Mouse (Mus musculus) heart, postnatal 36 days (tissue): ENCODE results near the gene Carmil2. TPM values are rescaled to one million over a fixed set of nuclear protein-coding genes. Genes with fewer than 3 reads are reported as not detected.

ENCODE experiments used
- DNase-seq, 2 experiments: peaks; one replicate each; pipeline ENCODE4 v3.0.0; 2021 to 2022
- intact Hi-C: fragments of 180-260 bp; cut with DNase I; formaldehyde crosslinking; loops from one replicate; pipeline ENCODE4 v1.15.1; 2025
- total RNA-seq, 2 experiments: library from RNA; stranded (reverse); gene quantifications; 2 replicates each; pipeline ENCODE4 v1.2.3; 2021

Carmil2 gene
- total RNA-seq, 2 experiments from 2014 or later, result 0.27 to 0.31 TPM

DNA sequence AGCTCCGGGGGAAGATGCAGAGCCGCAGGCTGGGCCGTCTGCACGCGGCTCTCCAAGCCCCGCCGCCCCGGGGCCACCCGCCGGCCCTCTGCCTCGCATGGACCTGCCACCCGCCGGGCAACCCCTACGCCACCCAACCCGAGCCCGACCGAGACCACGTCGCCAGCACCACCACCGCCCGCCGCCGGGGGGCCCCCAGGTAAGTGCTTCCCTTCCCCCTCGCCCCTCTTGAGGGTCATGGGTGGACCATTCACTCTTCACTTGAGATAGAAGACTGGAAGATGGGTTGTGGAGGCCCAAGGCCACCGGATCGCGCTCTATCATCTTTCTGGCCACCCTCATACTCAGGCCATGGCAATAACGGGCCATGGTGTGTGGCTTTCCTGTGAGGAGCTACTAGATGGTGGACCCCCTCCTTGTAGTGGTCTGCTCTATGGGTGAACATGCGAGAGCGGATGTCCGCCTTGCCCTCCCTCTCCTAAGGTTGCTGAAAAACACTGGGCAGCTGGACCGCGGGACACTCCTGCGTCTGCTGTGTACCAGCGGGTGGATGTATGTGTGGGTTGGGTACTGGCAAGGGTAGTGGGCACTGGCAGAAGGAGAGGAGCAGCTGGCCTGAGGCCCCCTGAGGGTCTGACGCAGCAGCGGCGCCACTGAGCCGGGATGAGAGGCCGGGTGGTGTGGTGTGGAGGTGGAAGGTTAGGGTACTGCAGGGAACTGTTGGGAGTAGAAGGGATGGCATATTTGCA is 8.2 kb downstream of the Carmil2 start:
- intact Hi-C loops, result no loop called here
- DNase-seq, result no peak

DNA sequence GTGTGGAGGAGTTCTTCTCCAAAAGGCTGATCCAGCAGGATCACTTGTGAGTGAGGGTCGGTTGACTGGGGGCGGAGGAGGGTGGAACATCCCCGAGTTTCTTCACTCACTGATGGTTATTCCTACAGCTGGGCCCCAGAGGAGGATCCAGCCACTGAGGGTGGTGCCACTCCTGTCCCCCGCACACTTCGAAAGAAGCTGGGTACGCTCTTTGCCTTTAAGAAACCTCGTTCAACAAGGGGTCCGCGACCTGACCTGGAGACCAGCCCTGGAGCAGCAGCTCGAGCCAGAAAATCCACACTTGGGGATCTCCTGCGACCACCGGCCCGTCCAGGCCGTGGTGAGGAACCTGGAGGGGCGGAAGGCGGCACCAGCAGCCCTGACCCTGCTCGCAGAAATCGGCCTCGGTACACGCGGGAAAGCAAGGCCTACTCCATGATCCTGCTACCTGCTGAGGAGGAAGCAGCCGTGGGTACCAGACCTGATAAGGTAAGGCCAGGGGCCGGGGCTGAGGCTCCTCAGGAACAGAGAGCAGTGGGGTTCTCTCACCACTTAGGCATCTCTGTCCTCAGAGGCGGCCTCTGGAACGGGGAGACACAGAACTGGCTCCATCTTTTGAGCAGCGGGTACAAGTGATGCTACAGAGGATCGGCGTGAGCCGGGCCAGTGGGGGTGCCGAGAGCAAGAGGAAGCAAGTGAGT is 9.2 kb downstream of the Carmil2 start:
- DNase-seq, result no peak
- intact Hi-C loops, result no loop called here

DNA sequence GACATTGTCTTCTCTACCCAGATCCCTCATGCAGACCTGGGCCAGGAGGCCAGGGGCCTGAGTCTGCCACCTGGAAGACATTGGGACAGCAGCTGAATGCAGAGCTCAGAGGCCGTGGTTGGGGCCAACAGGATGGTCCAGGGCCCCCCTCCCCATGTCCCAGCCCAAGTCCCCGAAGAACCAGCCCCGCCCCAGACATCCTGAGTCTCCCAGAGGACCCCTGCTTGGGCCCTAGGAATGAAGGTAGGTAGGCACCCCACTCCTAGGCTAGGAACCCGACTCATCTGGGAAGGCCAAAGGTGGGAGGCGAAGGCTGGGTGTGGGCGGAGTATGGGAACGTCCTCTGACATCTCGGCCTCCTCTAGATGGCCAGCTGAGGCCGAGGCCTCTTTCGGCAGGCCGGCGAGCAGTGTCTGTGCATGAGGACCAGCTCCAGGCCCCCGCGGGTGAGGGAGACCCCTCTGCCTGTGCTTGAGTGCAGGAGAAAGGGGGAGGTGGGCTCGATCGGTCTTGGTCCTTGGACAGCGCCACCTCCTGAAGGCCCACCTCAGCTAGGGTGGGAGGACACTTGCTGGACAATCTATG is 11.2 kb downstream of the Carmil2 start:
- DNase-seq, result no peak
- intact Hi-C loops, result no loop called here

DNA sequence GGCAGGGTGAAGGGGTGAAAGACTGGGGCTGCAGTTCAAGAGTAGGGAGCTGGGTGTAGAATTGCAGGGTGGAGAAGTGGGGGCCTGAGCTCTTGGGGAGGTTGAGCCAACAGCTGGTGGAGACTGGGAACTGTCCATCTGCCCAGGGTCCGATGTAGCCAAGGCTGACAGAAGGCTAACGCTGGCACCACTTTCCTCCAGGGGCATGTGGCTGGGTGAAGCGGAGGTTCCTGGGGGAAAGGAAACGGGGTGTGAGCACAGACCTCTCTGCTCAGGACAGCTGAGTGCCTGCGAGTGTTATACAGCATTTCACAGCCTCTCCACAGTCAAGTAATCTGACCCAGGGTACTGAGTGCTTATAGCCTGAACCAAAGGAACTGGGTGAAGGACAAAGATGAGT is 12.7 kb downstream of the Carmil2 start:
- intact Hi-C loops, result no loop called here
- DNase-seq, result no peak

DNA sequence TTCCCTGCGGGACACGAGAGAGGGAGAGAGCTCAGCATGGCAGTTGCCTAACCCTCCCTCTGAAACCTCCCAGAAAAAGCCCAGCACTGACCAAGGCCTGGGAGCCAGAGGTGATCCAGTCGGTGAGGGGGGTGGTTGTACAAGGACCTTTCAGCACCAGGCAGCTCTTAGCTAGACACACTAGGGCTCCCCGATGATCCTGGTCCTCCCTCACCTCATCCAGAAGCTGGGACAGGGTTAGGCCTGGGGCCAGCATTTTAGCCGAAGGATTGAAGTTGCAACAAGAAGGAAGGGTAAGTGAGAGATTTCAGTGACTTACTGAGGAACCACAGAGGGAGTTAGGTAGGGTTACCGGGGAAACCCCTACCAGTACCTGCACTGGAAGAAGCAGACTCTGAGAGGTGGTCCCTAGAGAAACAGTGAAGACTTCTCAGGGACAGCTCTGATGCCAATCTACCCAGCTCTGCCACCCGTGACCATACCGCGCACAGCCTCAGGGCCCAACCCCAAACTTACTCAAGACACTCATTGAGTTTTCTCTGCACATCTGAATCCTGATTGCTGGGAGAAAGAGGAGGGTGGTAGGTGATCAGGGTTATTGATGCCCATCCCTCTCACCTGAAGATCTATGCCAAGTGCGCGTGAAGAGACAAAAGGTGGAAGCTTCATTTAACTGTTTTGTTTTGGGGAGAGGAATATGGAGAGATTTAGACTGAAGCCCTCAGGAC is 13.6 kb downstream of the Carmil2 start:
- DNase-seq, result no peak
- intact Hi-C loops, result loop anchor here (2.0 kb wide), 1 partner anchor 63 kb away; the partner anchor contains the start of genes Agrp and Ctcf

DNA sequence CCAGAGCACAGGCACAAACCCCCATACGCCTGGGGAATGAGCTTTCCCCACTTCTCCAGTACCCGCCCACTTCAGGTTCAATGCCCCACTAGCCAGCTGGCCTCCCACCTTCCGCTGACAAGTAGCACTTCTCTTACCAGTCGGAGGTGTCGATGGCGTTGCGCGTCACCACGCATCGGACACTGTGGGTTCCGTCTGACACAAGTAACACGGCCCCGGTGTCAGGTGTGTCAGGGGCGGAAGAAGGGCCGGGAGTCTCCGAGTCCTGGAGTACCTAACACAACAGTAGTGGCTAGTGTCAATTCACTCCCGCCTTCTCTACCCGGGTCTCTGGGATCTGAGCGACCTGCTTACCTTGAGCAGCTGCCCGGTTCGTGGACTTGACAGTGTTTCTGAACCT is 14.5 kb downstream of the Carmil2 start:
- no peak for DNase-seq
- intact Hi-C loops, result loop anchor here (2.0 kb wide), 1 partner anchor 64 kb away; the partner anchor contains the start of genes Agrp and Ctcf

DNA sequence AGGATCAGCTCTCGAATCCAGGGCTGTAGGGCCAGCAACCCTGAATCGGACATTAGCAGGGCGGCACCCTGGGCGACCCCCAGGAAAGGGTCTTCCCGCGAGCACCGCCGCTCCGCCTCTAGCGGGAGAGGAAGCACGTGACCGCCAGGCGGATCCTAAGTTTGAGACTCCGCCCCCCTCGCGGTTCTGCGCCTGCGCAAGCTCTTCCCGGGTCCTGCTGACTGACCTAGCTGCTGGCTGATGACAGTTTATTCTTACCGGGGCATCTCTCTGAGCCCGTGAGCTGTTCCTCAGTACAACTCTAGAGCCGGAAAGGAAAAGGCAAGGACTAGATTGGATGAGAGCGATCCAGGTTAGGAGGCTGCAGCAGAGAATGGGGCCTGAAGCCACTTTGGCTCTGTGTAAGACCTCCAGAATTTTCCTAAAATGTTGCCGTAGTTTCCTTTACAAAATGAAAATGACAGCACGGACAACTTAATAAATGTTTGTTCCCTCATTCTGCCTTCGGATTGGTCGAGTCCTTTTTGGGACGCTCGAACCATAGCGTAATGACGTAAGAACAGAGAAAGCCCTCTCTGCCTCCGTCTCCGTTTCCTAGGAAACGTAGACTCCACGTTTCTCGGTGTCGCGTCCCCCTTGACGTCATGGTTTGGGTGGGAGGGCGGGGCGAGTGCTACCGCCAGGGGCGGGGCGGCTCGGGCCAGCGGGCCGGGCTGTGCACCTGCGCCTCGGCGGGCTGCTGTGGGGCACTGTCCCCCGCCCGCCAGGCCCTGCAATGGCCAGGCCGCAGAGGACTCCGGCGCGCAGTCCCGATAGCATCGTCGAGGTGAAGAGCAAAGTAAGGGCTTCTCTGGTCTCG is 15.1 kb downstream of the Carmil2 start, which contains the start of the genes Acd and Pard6a:
Acd (minus strand) TSS at position 137 of the 859 bp plus-strand sequence.
Pard6a (plus strand) TSS at position 183 of the 859 bp plus-strand sequence.
- intact Hi-C loops, result loop anchor here (2.0 kb wide), 1 partner anchor 64 kb away; the partner anchor contains the start of genes Agrp and Ctcf
- DNase-seq, result peak; percentile 96 to 97

DNA sequence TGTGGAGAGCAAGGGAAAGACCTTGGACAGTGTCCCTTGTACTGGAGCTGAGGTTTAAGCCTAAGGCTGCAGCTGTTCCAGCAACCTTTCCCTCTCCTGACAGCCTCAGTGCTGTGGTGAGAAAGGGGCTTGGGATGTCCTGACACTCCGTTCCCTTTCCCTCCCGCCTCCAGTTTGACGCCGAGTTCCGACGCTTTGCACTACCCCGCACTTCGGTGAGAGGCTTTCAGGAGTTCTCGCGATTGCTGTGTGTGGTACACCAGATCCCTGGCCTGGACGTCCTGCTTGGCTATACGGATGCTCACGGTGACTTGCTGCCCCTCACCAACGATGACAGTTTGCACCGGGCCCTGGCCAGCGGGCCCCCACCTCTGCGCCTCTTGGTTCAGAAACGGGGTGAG is 15.9 kb downstream of the Carmil2 start:
- intact Hi-C loops, result no loop called here
- DNase-seq, result no peak

DNA sequence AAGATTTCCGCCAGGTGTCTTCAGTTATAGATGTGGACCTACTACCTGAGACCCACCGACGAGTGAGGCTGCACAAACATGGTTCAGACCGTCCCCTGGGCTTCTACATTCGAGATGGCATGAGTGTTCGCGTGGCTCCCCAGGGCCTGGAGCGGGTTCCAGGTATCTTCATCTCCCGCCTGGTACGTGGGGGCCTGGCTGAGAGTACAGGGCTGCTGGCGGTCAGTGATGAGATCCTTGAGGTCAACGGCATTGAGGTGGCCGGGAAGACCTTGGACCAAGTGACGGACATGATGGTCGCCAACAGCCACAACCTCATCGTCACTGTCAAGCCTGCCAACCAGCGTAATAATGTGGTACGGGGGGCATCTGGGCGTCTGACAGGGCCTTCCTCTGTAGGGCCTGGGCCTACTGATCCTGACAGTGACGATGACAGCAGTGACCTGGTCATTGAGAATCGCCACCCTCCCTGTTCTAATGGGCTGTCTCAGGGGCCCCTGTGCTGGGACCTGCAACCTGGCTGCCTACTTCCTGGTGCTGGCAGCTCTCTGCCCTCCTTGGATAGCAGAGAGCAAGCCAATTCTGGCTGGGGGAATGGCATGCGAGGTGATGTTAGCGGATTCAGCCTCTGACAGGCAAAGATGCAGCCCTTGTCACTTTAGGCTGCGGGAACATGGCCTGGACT is 16.8 kb downstream of the Carmil2 start:
- intact Hi-C loops, result no loop called here
- no peak for DNase-seq

DNA sequence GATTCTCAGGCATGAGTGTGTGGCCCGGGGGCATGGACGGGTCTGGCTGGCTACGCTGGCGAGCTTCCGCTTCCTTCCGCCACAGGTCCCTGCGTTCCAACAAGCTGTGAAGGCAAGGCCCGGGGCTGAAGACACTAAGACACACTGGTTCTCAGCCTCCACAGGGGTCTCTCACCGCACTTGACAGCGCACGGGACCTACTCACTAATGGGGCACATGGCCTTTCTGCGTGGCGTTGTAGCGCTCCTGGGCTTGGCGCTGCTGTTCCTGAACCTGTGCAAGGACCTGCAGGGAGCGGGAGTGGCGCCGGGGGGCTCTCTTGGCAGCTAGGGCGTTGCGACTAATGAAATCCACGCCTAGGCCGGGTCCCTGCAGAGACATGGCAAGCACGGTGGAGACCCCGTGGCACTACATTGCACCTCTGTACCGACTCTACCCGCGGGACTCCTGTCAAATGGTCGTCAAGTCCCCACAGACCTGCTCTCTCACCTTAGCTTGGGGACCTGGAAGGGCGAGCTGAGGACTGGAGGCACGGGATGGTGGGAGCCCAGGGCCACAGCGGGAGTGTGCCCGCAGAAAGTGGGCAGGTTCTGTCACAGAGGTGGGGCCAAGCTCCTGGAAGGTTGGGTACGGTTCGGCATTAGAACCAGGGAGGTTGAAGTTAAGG is 18.2 kb downstream of the Carmil2 start:
- DNase-seq, result no peak
- intact Hi-C loops, result no loop called here

DNA sequence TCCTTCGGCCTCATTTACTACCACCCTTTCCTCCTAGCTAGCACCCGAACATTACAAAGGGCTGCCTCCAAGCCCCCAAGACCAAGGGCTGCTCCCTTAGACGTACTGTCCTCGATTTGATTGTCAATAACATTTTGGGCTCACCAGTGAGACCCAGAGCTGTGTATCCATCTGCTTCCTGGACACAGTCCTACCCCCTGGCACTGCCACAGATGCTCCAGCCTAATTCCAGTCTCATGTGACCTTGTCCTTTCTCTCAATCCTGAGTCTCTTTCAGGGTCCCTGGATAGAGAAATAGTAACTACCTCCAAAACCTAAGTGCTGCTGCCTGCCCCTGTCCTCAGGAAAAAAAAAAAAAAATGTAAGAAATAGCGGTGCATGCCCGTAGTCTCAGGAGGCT is 18.9 kb downstream of the Carmil2 start:
- intact Hi-C loops, result no loop called here
- no peak for DNase-seq

DNA sequence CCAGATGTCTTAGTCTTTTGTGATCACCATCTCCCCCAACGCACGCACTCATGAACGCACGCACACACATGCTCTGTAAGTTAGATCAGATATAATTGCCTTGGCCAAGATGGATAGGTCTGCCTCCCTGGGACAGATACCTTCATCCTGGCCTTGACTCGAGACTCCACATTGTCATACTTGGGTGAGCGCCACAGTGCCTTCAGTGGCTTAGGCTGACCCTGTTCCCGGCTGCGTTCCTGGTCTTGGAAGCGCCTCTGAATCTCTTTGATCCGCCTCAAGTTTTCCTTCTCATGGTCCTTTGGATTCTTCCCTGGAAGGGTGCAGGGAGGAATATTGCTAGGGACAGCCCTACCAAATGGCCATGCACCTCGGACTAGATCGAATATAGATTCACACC is 20.4 kb downstream of the Carmil2 start:
- intact Hi-C loops, result no loop called here

DNA sequence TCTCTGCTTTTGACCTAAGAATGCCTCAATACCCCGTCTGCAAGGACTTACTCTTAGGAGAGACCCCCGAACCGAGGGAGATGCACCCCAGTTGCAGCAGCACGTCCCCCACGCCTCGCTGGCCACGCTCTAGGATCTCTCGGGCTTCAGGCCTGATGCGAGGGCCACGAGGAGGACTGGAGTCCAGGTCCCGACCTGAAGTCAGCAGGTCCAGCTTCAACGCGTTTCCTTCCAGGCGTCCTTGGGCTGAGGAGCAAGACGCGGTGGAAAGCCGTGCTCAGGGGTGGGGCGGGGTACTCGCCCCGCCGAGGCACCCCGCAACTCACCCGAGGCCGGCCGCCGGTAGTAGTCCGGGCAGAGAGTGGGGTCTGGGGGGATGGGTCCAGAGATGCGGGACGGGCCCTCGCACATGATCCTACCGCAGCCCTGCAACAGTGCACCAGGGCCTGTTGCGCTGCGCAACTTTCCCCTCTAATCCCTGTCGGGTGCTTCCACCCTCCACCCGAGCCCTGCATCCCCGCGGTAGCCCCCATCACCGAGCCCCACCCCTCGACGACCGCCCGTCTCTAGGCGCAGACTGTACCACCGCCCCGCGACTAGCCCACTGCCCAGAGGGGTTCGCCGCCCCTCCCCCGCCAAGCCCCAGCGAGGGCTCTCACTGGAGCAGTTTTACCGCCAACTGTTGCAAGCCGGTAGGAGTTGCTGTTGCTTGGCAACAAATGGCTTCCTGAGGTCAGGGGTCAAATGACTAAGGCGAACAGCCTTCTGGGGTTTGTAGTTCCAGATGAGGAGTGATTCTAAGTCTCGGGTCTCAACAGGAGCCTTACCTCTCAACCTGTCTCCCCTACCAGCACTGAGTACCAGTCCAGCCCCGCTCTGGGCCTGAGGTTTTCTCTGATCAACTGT is 21.7 kb downstream of the Carmil2 start, which contains the start of the genes 4933405L10Rik and Enkd1:
4933405L10Rik (plus strand) TSS at position 158 of the 906 bp plus-strand sequence.
Enkd1 (minus strand) TSS at position 713 of the 906 bp plus-strand sequence.
- peak; percentile 79 to 81 for DNase-seq
- intact Hi-C loops, result no loop called here

More for the DNA sequence above, 20.4 kb downstream of the Carmil2 start:
- no peak for DNase-seq

DNA sequence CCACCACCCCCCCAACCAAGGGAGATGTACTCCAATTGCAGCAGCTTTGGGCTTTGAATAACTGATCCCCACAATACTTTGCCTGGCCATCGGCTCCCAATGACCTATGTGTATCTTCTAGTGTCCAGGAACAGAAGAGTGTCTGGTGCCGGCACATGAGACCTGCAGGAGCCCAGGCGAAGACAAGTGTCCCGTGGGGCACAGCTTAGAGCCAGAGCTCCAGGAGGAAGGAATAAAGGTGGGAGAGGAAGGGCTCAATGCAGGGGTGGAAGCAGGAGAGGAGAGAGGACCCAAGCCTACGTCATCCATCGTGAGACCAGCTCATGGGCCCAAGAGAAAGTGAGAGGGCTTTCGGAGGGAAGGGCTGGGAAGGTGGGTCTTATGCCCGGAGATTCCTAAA is 22.6 kb downstream of the Carmil2 start:
- DNase-seq, result no peak
- intact Hi-C loops, result no loop called here

DNA sequence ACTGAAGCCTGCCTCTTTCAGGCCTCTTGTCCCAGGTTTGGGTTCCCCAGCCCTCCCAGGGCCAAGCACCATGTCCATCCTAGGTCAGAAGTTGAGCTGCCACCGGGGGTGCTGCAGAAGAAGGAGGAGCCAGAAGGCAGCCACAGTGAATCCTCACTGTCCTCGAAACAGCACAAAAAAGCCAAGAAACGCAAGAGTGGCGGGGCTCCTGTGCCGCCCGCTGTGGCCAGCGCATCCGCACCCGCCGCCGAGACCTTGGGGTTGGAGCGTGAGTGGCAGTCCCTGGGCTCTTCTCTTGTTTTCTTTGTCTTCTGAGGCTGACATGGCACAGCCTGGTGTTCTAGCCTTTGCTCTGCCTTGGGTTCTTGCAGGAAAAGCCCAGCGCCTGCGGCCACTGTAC is 23.2 kb downstream of the Carmil2 start:
- intact Hi-C loops, result no loop called here
- no peak for DNase-seq

DNA sequence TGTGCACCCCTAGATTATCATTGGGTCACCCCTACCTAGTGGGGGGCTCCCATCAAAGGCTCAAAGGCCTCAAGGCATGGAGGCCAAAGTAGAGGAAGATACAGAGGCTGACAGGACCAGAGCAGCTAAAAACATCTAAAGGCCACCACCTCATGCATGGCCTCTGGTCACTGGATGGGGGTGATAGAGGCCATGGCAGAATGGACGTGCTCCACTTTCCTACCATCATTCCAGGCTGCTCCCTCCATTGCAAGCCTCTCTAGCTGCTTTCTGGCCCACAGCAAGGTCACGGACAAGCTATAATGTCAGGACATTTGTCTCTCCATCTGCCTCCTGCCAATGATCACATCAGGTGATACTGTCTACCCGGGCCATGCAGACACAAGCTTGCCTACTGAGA is 26.2 kb downstream of the Carmil2 start:
- no peak for DNase-seq
- intact Hi-C loops, result no loop called here

DNA sequence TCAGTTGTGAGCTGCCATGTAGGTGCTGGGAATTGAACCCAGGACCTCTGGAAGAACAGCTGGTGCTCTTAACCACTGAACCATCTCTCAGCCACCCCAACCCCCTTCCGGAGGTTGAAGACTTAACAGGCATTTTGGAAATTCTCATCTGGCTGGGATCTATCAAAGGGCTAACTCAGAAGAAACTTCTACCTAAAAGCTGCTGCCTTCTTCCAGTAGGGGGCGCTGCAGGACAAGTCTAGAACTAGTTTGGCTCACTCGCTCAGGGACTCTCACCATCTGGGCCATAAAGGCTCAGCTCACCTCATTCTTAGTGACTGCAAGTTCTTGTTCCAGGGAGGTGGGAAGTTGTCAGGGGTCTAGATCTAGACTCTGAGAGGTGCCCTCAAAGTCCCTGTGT is 28.1 kb downstream of the Carmil2 start:
- peak; percentile 89 to 92 for DNase-seq
- intact Hi-C loops, result loop anchor here (1.0 to 2.0 kb wide), 5 partner anchors 45 to 308 kb away; partner anchors contain the start of gene Gfod2
